Mouse (Mus musculus) myocyte (in vitro differentiated cells): Measurements from ENCODE around the gene Rhbdd3.

Experiments used
- MAX ChIP-seq: IDR thresholded peaks from one replicate; pipeline ENCODE4 v1.6.1; 2011; ENCODE audit warnings: low read depth, mild to moderate bottlenecking, control low read depth
- MYOG ChIP-seq, 3 experiments: IDR thresholded peaks; one replicate each; pipeline ENCODE4 v1.6.1; 2011; ENCODE audit warnings: control low read depth in 2 of 3, low read depth in 2 of 3, mild to moderate bottlenecking in 2 of 3; ENCODE audit not compliant: insufficient read length in 2 of 3, control insufficient read depth in 1 of 3, insufficient read depth in 1 of 3
- POLR2A ChIP-seq: IDR thresholded peaks from one replicate; pipeline ENCODE4 v1.6.1; 2011; ENCODE audit warnings: low read depth, mild to moderate bottlenecking, control low read depth, moderate library complexity; ENCODE audit not compliant: insufficient read length
- POLR2AphosphoS2 ChIP-seq: IDR thresholded peaks from one replicate; pipeline ENCODE4 v1.6.1; 2011; ENCODE audit warnings: low read depth, control low read depth; ENCODE audit not compliant: insufficient read length

DNA sequence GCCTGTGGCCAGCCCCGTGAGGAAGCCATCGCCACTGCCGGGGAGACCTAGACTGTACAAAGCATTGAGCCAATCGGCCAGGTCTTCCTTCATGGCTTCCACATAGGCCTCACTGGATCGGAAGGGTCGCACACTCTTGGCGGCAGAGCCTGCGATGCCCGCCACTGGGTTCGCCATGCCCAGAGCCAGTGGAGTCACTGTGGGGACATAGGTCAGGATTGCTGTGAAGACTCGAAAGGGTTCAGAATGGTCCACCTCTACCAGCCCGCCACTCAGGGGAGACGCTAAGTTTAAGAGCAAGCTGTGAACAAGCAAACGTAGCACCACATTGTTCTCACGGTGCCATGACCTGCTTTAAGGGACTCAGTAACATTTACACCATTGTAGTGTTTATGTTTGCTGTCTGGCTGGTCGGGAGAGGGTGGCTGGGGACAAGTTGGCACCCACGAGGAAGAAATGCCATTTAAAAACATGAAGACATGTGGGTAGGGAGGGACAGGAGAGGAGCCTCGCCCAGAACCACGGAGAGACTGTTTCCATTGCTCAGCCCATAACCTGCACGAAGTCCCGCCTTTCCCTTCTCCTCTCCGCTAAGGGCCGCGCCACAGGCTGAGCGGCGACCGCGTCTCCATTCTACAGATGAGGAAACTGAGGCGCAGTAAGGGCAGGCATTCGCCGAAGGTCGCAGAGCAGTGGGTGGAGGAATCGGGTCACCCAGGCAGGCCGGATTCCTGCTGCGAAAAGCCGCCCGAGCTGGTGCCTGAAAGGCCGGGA is 34.3 kb upstream of the Rhbdd3 start:
- TF ChIP-seq MAX (no peak), POLR2A (no peak), MYOG (IDR thresholded peaks at IDR 0.05; ENCODE audit: control insufficient read depth in 1 of 3, insufficient read depth in 1 of 3, insufficient read length in 2 of 3, low read depth in 2 of 3) (no peak), POLR2AphosphoS2 (no peak)
